Mouse (Mus musculus) bone marrow macrophage, adult 2 months (primary cell): ENCODE measurements around the gene Pou5f1.

Source experiments
- CTCF ChIP-seq: IDR thresholded peaks from 2 replicates; pipeline ENCODE4 v1.5.1; 2012; ENCODE audit warnings: low read depth, mild to moderate bottlenecking, low read length, moderate library complexity
- POLR2A ChIP-seq: IDR thresholded peaks from 2 replicates; pipeline ENCODE4 v1.6.1; 2012; ENCODE audit warnings: mild to moderate bottlenecking, low read depth, low read length, borderline replicate concordance

DNA sequence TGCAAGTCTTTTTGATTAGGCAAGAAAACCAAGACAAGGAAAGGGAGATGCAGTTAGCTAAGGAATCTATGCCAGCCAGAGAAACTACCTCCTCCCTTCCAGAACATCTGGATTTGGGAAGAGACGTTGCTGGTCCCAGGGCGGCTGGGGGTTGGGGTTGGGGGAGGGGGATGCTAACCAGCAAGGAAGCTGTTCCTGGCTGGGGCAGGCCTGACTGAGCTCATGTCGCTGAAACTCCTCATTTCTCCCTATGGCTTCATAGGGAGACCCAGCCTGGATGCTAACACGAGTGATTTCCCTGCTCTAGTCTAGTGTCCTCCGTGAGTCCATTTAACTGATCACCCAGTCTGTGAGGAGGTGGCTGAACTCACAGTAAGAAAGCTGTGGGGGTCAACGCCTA is 3.6 kb upstream of the Pou5f1 start:
- TF ChIP-seq CTCF (no peak), POLR2A (no peak)
